Mouse (Mus musculus): ENCODE data around the gene Anks6. TPM values are rescaled to one million over a fixed set of nuclear protein-coding genes. Genes with fewer than 3 reads are reported as not detected.
A peak's percentile ranks its signal among the peaks of the same experiment; 100 is the strongest.

The Anks6 gene
- 1.1 and 1.4 TPM in 2 replicates for polyA plus RNA-seq (2015; fragmentation: Nextera tagmentation; extraction: Ambion mirVana)

DNA sequence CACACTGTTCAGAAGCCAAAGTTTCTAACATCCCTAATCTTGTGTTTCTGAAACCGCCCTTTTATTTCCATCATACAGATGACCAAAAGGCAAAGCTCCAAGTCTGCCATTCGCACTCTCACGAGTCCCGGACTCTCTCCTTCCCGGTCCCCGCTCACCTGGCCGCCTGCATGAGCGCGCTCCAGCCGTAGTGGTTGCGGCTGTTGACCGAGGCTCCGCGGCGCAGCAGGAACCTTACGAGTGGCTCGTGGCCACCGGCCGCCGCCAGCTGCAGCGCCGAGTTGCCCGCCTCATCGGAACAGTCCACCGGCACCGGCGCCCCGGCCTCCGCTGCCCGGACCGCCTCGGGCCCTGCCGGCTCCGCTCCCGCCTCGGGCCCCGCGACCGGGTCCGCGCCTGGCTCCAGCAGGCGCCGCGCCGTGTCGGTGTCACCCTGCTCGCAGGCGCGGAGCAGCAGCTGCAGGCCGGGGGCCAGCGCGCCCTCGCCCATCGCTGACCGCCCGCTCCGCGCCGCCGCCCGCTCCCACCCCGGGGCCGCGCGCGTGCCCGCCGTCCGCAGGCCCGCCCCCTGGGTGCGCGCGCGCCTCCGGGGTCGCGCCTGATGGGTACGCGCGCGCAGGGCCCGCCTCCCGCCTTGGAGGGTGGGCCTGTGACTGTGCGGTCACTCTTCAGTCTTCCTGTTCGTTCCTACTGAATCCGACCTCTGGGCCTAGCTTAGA is at the start of gene Anks6:
Gene Anks6, minus strand, starts transcription at position 637 of the 719 bp plus-strand sequence.
- Histone ChIP-seq H3K4me3 (ENCODE audit: low read length) (peak within 1 kb of the TSS; percentile 75), H3K4me2 (ENCODE audit: low read depth, low read length) (peak within 1 kb of the TSS; percentile 85), H3K9ac (ENCODE audit: low read depth, low read length) (peak within 1 kb of the TSS; percentile 80), H3K27ac (ENCODE audit: low read length) (peak within 1 kb of the TSS; percentile 57), H3K4me1 (ENCODE audit: control insufficient read depth, insufficient read depth, low read length) (peaks cover 11% of the 10 kb centered on the region), H3K36me3 (ENCODE audit: control insufficient read depth, insufficient read depth, low read length) (no peaks in the 10 kb centered on the region), H3K27me3 (replicated peaks; ENCODE audit: control insufficient read depth, insufficient read depth, low read length) (0 out of 2 replicates have a peak, but pooled peaks cover 2% of the 10 kb centered on the region), H3K9me3 (ENCODE audit: control insufficient read depth, low read length) (peaks cover 2% of the 10 kb centered on the region; the same call in 1 of the 2 replicates)
- ATAC-seq, result peak; percentile 87
- under 1% methylated on average over 81 of the region's 86 CpGs for WGBS

DNA sequence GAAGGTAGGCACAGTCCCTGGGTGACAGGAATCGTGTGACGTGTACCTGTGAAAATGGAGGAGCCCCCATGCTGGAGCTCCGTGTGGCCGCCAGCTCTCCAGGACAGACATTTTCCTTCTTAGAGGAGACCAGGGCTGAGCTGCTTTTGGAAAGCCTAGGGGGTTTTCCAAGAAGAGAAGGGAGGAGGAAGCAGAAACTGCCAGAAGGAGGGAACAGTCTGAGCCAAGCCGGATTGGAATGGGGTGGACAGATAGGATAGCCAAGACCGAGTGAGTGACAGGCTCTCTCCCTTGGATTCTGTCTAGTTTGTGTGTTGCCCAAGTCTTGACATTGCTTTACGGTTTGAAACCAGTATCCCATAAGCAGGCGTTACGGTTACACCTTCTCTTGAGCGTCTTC is 46.3 kb upstream of the Anks6 start:
- Histone ChIP-seq H3K36me3 (ENCODE audit: control insufficient read depth, insufficient read depth, low read length) (no peaks in the 10 kb centered on the region), H3K9me3 (ENCODE audit: control insufficient read depth, low read length) (no peaks in the 10 kb centered on the region), H3K4me1 (ENCODE audit: control insufficient read depth, insufficient read depth, low read length) (no peaks in the 10 kb centered on the region), H3K27me3 (replicated peaks; ENCODE audit: control insufficient read depth, insufficient read depth, low read length) (no peaks in the 10 kb centered on the region), H3K4me2 (ENCODE audit: low read depth, low read length) (no peak overlapping the region), H3K9ac (ENCODE audit: low read depth, low read length) (no peak overlapping the region), H3K27ac (ENCODE audit: low read length) (no peak overlapping the region), H3K4me3 (ENCODE audit: low read length) (no peak overlapping the region)
- ATAC-seq, result no peak
- WGBS, result 95% methylated on average over 10 of the region's 10 CpGs

DNA sequence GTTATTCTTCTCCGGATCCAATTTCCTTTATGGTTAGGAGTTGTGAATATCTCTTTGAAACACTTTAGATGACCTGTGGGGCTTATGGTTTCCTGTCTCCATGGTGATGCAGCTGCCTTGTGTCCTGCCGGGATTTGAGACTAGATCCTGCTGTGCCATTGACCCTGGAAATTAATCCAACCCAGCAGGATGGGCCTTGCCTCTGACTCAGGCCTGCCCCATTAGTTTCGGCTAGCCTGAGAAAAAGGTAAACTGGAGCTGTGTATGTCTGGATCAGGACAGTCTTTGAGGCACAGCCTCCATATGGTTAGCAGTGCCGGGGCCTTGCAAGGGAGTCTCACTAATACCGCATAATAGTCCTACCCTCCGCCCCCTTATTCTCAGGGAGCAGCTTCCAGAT is 36.4 kb upstream of the Anks6 start:
- H3K27ac ChIP-seq (ENCODE audit: low read length), result no peak overlapping the region

DNA sequence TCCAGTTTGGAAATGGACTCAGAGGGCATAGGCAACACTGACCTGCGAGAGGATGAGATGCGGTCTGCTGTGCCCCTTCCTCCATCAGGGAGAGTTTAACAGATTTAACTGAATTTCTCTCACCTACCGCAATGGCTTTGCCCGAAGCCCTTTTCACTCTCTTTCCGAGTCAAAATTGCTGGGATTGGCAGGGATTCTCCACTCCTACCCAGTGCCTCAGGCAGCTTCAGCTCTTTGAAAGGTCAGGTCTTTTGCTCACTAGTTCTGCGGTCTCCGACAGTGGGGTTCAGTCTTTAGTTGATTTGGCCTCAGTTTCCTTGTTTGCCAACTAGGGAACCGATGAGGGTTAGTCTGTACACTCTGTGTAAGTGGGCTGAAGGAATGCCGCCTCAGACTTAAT is 35.9 kb upstream of the Anks6 start:
- Histone ChIP-seq H3K9ac (ENCODE audit: low read depth, low read length) (no peak overlapping the region), H3K27ac (ENCODE audit: low read length) (no peak overlapping the region), H3K4me3 (ENCODE audit: low read length) (peak overlapping the region; percentile 75), H3K36me3 (ENCODE audit: control insufficient read depth, insufficient read depth, low read length) (no peaks in the 10 kb centered on the region), H3K27me3 (replicated peaks; ENCODE audit: control insufficient read depth, insufficient read depth, low read length) (peaks cover 6% of the 10 kb centered on the region; the same call in 1 of the 2 replicates), H3K4me1 (ENCODE audit: control insufficient read depth, insufficient read depth, low read length) (peaks cover 12% of the 10 kb centered on the region), H3K4me2 (ENCODE audit: low read depth, low read length) (peak overlapping the region; percentile 99; the same call in 1 of the 2 replicates), H3K9me3 (ENCODE audit: control insufficient read depth, low read length) (no peaks in the 10 kb centered on the region)
- WGBS, result 63% methylated on average over 9 of the region's 9 CpGs
- ATAC-seq, result no peak

More for the DNA sequence above, 36.4 kb upstream of the Anks6 start:
- 62% methylated on average over 6 of the region's 6 CpGs for WGBS
- no peak overlapping the region for H3K4me2 ChIP-seq (ENCODE audit: low read depth, low read length)
- peaks cover 6% of the 10 kb centered on the region; the same call in 1 of the 2 replicates for H3K27me3 ChIP-seq (replicated peaks; ENCODE audit: control insufficient read depth, insufficient read depth, low read length)
- H3K9ac ChIP-seq (ENCODE audit: low read depth, low read length), result no peak overlapping the region
- H3K4me3 ChIP-seq (ENCODE audit: low read length), result no peak overlapping the region
- ATAC-seq, result no peak
- H3K36me3 ChIP-seq (ENCODE audit: control insufficient read depth, insufficient read depth, low read length), result no peaks in the 10 kb centered on the region
- H3K9me3 ChIP-seq (ENCODE audit: control insufficient read depth, low read length), result no peaks in the 10 kb centered on the region
- H3K4me1 ChIP-seq (ENCODE audit: control insufficient read depth, insufficient read depth, low read length), result peaks cover 12% of the 10 kb centered on the region

- H3K36me3 ChIP-seq (ENCODE audit: control insufficient read depth, insufficient read depth, low read length), result no peaks in the 10 kb centered on the region
- ATAC-seq, result peak; percentile 68
- H3K4me1 ChIP-seq (ENCODE audit: control insufficient read depth, insufficient read depth, low read length), result peaks cover 12% of the 10 kb centered on the region
- peak overlapping the region; percentile 99 for H3K4me2 ChIP-seq (ENCODE audit: low read depth, low read length)
- no peak overlapping the region for H3K27ac ChIP-seq (ENCODE audit: low read length)
- WGBS, result 3% methylated on average over 21 of the region's 21 CpGs
- H3K4me3 ChIP-seq (ENCODE audit: low read length), result peak overlapping the region; percentile 75
- H3K9me3 ChIP-seq (ENCODE audit: control insufficient read depth, low read length), result no peaks in the 10 kb centered on the region
- peak overlapping the region; percentile 71 for H3K9ac ChIP-seq (ENCODE audit: low read depth, low read length)
- peaks cover 6% of the 10 kb centered on the region; the same call in 1 of the 2 replicates for H3K27me3 ChIP-seq (replicated peaks; ENCODE audit: control insufficient read depth, insufficient read depth, low read length)
Measured at GRCm38 (mm10) chr4:47092387-47093021, 35.3 kb upstream of the Anks6 start.

DNA sequence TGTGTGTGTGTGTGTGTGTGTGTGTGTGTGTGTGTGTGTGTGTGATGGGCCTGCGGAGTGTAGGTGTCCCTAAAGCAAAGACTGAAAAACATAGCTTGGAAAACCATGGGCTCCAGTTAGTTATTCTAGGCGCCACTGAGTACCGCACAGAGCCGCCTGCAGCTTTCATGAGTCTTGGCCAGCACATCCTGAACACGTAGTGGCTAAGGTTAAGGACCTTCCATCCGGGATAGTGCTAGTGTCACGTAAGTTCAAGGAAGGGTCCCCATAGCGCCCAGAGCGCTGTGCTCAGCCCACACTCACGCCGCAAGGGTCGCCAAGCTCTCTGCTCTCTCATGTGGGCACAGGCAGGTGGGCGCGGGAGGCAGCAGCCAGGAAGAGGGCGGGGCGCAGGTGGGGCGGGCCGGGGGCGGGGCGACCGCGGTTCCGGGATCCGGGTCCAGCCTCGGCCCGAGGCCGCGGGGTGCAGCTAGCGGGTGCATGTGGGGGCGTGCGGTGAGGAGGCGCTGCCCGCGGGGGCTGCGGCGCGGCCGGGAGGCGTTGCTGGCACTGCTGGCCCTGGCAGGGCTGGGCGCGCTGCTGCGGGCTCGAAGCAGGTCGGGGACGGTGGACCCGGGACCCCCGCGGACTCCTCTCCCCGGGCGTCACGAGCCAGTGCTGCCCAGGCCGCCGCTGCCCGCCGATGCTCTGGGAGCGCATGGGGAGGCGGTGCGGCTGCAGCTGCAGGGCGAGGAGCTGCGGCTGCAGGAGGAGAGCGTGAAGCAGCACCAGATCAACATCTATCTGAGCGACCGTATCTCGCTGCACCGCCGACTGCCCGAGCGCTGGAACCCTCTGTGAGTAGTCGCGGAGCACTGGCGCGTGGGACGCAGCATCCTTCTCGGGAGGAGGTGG is 34.5 kb upstream of the Anks6 start, which contains the start of gene Galnt12:
Gene Galnt12, plus strand, starts transcription at position 417 of the 894 bp plus-strand sequence.
- Histone ChIP-seq H3K9me3 (ENCODE audit: control insufficient read depth, low read length) (no peaks in the 10 kb centered on the region), H3K27ac (ENCODE audit: low read length) (no peak within 1 kb of the TSS), H3K36me3 (ENCODE audit: control insufficient read depth, insufficient read depth, low read length) (no peaks in the 10 kb centered on the region), H3K9ac (ENCODE audit: low read depth, low read length) (peak within 1 kb of the TSS; percentile 71), H3K27me3 (replicated peaks; ENCODE audit: control insufficient read depth, insufficient read depth, low read length) (peaks cover 6% of the 10 kb centered on the region; the same call in 1 of the 2 replicates), H3K4me2 (ENCODE audit: low read depth, low read length) (peak within 1 kb of the TSS; percentile 99), H3K4me1 (ENCODE audit: control insufficient read depth, insufficient read depth, low read length) (peaks cover 12% of the 10 kb centered on the region), H3K4me3 (ENCODE audit: low read length) (peak within 1 kb of the TSS; percentile 75)
- ATAC-seq, result peak; percentile 87
- WGBS, result 1% methylated on average over 63 of the region's 74 CpGs

- 87% methylated on average over 7 of the region's 7 CpGs for WGBS
- peaks cover 12% of the 10 kb centered on the region for H3K4me1 ChIP-seq (ENCODE audit: control insufficient read depth, insufficient read depth, low read length)
- H3K4me2 ChIP-seq (ENCODE audit: low read depth, low read length), result no peak overlapping the region
- no peak for ATAC-seq
- H3K9ac ChIP-seq (ENCODE audit: low read depth, low read length), result no peak overlapping the region
- H3K9me3 ChIP-seq (ENCODE audit: control insufficient read depth, low read length), result no peaks in the 10 kb centered on the region
- peaks cover 6% of the 10 kb centered on the region; the same call in 1 of the 2 replicates for H3K27me3 ChIP-seq (replicated peaks; ENCODE audit: control insufficient read depth, insufficient read depth, low read length)
- no peaks in the 10 kb centered on the region for H3K36me3 ChIP-seq (ENCODE audit: control insufficient read depth, insufficient read depth, low read length)
- H3K4me3 ChIP-seq (ENCODE audit: low read length), result no peak overlapping the region
- no peak overlapping the region for H3K27ac ChIP-seq (ENCODE audit: low read length)
Measured at GRCm38 (mm10) chr4:47088671-47089070, 31.4 kb upstream of the Anks6 start.

DNA sequence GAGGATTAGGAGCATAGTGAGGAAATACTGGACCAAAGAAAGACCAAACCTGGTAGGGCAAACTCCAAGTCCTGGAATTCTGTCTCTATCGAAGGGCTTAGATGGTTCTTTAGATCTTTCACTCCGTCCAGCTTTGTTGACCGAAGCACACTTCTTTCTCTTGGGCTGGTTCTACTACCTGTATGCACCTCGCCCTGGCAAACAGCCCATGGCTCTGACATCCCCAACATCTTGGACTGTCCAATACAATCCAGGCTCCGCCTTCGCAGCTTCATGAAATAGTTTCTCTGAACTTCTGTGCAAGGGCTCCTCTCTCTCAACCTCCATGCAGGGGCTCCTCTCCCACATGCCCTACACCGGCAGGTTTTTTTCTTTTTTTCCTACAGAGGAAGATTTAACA is 26.6 kb upstream of the Anks6 start:
- H3K4me1 ChIP-seq (ENCODE audit: control insufficient read depth, insufficient read depth, low read length), result no peaks in the 10 kb centered on the region
- no peaks in the 10 kb centered on the region for H3K27me3 ChIP-seq (replicated peaks; ENCODE audit: control insufficient read depth, insufficient read depth, low read length)
- no peaks in the 10 kb centered on the region for H3K9me3 ChIP-seq (ENCODE audit: control insufficient read depth, low read length)
- no peak overlapping the region for H3K9ac ChIP-seq (ENCODE audit: low read depth, low read length)
- H3K4me2 ChIP-seq (ENCODE audit: low read depth, low read length), result no peak overlapping the region
- H3K4me3 ChIP-seq (ENCODE audit: low read length), result no peak overlapping the region
- no peak for ATAC-seq
- WGBS, result 88% methylated on average over 7 of the region's 7 CpGs
- H3K36me3 ChIP-seq (ENCODE audit: control insufficient read depth, insufficient read depth, low read length), result no peaks in the 10 kb centered on the region
- H3K27ac ChIP-seq (ENCODE audit: low read length), result no peak overlapping the region

GRCm38 (mm10) chr4:47080647-47081010 is 23.4 kb upstream of the Anks6 start:
- ATAC-seq, result no peak
- 89% methylated on average over 4 of the region's 4 CpGs for WGBS

More at GRCm38 (mm10) chr4:47080647-47081010, 23.4 kb upstream of the Anks6 start:
- Histone ChIP-seq H3K9ac (ENCODE audit: low read depth, low read length) (no peak overlapping the region), H3K4me3 (ENCODE audit: low read length) (no peak overlapping the region), H3K27me3 (replicated peaks; ENCODE audit: control insufficient read depth, insufficient read depth, low read length) (no peaks in the 10 kb centered on the region), H3K9me3 (ENCODE audit: control insufficient read depth, low read length) (no peaks in the 10 kb centered on the region), H3K36me3 (ENCODE audit: control insufficient read depth, insufficient read depth, low read length) (no peaks in the 10 kb centered on the region), H3K27ac (ENCODE audit: low read length) (no peak overlapping the region), H3K4me1 (ENCODE audit: control insufficient read depth, insufficient read depth, low read length) (0 out of 2 replicates have a peak, but pooled peaks cover under 1% of the 10 kb centered on the region), H3K4me2 (ENCODE audit: low read depth, low read length) (no peak overlapping the region)

Measured in intestine, embryonic 16.5 days (tissue).